Mouse (Mus musculus): Measurements from ENCODE around the gene Plcl2. TPM values are rescaled to one million over a fixed set of nuclear protein-coding genes. Genes with fewer than 3 reads are reported as not detected.

Plcl2 gene
- total and polyA plus RNA-seq, 3 experiments = 23.6 to 83.7 TPM; not detected in 1

- H3K27me3 ChIP-seq (ENCODE audit: control insufficient read depth in 1 of 2, insufficient read depth in 2 of 2, low read length in 2 of 2) = no peaks in the 10 kb centered on the region
- H3K36me3 ChIP-seq (ENCODE audit: control insufficient read depth in 1 of 2, insufficient read depth in 2 of 2, low read length in 2 of 2) = peaks cover 0 to 7% of the 10 kb centered on the region in 2 experiments; a peak in 3 of 4 replicates
- H3K9ac ChIP-seq (ENCODE audit: control insufficient read depth, low read depth, low read length, poor library complexity, severe bottlenecking) = no peak overlapping the region
- TF ChIP-seq MEF2A (IDR thresholded peaks at IDR 0.05; ENCODE audit: extremely low read depth, insufficient replicate concordance, low read depth, low read length, poor library complexity, severe bottlenecking) (no peak), CHD1 (IDR thresholded peaks at IDR 0.05; ENCODE audit: low read depth, low read length) (no peak), POLR2AphosphoS2 (IDR thresholded peaks at IDR 0.05; ENCODE audit: low read length) (no peak), ZKSCAN1 (IDR thresholded peaks at IDR 0.05; ENCODE audit: low read depth, low read length) (no peak), SIN3A (IDR thresholded peaks at IDR 0.05; ENCODE audit: low read length) (no peak), CHD2 (IDR thresholded peaks at IDR 0.05; ENCODE audit: low read length) (no peak), SMC3 (IDR thresholded peaks at IDR 0.05; ENCODE audit: low read depth, low read length) (no peak; the same call in 1 of the 2 replicates), POLR2AphosphoS5 (IDR thresholded peaks at IDR 0.05; ENCODE audit: borderline replicate concordance, low read depth, low read length) (no peak), TAL1 (IDR thresholded peaks at IDR 0.05; ENCODE audit: low read length) (no peak), GABPA (IDR thresholded peaks at IDR 0.05; ENCODE audit: low read depth, low read length) (no peak), NELFE (IDR thresholded peaks at IDR 0.05; ENCODE audit: low read depth, low read length) (no peak), JUND (IDR thresholded peaks at IDR 0.05; ENCODE audit: low read depth, low read length) (no peak), ZC3H11A (IDR thresholded peaks at IDR 0.05; ENCODE audit: low read depth, low read length) (no peak), UBTF (IDR thresholded peaks at IDR 0.05; ENCODE audit: borderline replicate concordance, insufficient read depth, low read depth, low read length) (no peak)
- no peak overlapping the region for H3K27ac ChIP-seq (ENCODE audit: control insufficient read depth, low read depth, low read length)
- H3K79me2 ChIP-seq (ENCODE audit: control insufficient read depth, insufficient read depth, low read length, poor library complexity) = peaks cover 35% of the 10 kb centered on the region
- no peak overlapping the region for H3K4me3 ChIP-seq (ENCODE audit: control insufficient read depth in 1 of 2, insufficient read depth in 1 of 2, low read depth in 2 of 2, low read length in 2 of 2)
- peak; percentile 40 for DNase-seq (ENCODE audit: low read depth, low spot score)
- peaks cover 0 to 8% of the 10 kb centered on the region in 2 experiments; a peak in 3 of 4 replicates for H3K4me1 ChIP-seq (ENCODE audit: control insufficient read depth in 1 of 2, insufficient read depth in 2 of 2, low read length in 2 of 2)
- H3K9me3 ChIP-seq (replicated peaks; ENCODE audit: insufficient read depth, low read length) = no peaks in the 10 kb centered on the region
Observed at GRCm38 (mm10) chr17:50587941-50588340, 78.7 kb downstream of the Plcl2 start.

- peaks cover 9 to 10% of the 10 kb centered on the region in 2 experiments for H3K4me1 ChIP-seq (ENCODE audit: control insufficient read depth in 1 of 2, insufficient read depth in 2 of 2, low read length in 2 of 2)
- no peak overlapping the region for H3K9ac ChIP-seq (ENCODE audit: control insufficient read depth, low read depth, low read length, poor library complexity, severe bottlenecking)
- DNase-seq (ENCODE audit: low read depth, low spot score) = peak; percentile 19
- peaks cover 1 to 22% of the 10 kb centered on the region in 2 experiments; a peak in 3 of 4 replicates for H3K36me3 ChIP-seq (ENCODE audit: control insufficient read depth in 1 of 2, insufficient read depth in 2 of 2, low read length in 2 of 2)
- H3K27me3 ChIP-seq (ENCODE audit: control insufficient read depth in 1 of 2, insufficient read depth in 2 of 2, low read length in 2 of 2) = no peaks in the 10 kb centered on the region
- H3K79me2 ChIP-seq (ENCODE audit: control insufficient read depth, insufficient read depth, low read length, poor library complexity) = peaks cover 50% of the 10 kb centered on the region
- H3K4me3 ChIP-seq (ENCODE audit: control insufficient read depth in 1 of 2, insufficient read depth in 1 of 2, low read depth in 2 of 2, low read length in 2 of 2) = no peak overlapping the region
- peak overlapping the region; percentile 5; the same call in 1 of the 2 replicates for H3K27ac ChIP-seq (ENCODE audit: control insufficient read depth, low read depth, low read length)
- no peaks in the 10 kb centered on the region for H3K9me3 ChIP-seq (replicated peaks; ENCODE audit: insufficient read depth, low read length)
- TF ChIP-seq POLR2A (IDR thresholded peaks at IDR 0.05; ENCODE audit: control insufficient read depth in 1 of 2, insufficient read depth in 1 of 2, low read depth in 1 of 2, low read length in 2 of 2, poor library complexity in 1 of 2) (no peak), USF1 (IDR thresholded peaks at IDR 0.05; ENCODE audit: low read depth, low read length) (no peak), ZNF384 (IDR thresholded peaks at IDR 0.05; ENCODE audit: low read depth, low read length) (peak; percentile 44)
Observed at GRCm38 (mm10) chr17:50600178-50600577, 91.0 kb downstream of the Plcl2 start.

Data from MEL (cell line).